Mouse (Mus musculus) urinary bladder, adult 2 months (tissue): ENCODE measurements around the gene Kcnk13. TPM values are rescaled to one million over a fixed set of nuclear protein-coding genes. Genes with fewer than 3 reads are reported as not detected.

Experiments
- DNase-seq: peaks from one replicate; pipeline ENCODE4 v3.0.0; 2022; ENCODE audit warnings: low spot score
- polyA plus RNA-seq: library from polyadenylated mRNA; depleted of rRNA; stranded (reverse); fragments of >200 nt; gene quantifications from 2 replicates; pipeline ENCODE4 v1.2.3, GENCODE M21; 2012; rRNA removed

The Kcnk13 gene
- polyA plus RNA-seq = 0.65 and 0.92 TPM in 2 replicates

GRCm38 (mm10) chr12:99964301-99965202, at the start of gene Kcnk13:
Gene Kcnk13 (plus strand): TSS chr12:99964499.
- DNase-seq = peak; percentile 38

- DNase-seq = no peak
Observed at GRCm38 (mm10) chr12:99917800-99918427, 46.4 kb upstream of the Kcnk13 start.

GRCm38 (mm10) chr12:99919636-99920035, 44.7 kb upstream of the Kcnk13 start:
- DNase-seq = no peak

DNA sequence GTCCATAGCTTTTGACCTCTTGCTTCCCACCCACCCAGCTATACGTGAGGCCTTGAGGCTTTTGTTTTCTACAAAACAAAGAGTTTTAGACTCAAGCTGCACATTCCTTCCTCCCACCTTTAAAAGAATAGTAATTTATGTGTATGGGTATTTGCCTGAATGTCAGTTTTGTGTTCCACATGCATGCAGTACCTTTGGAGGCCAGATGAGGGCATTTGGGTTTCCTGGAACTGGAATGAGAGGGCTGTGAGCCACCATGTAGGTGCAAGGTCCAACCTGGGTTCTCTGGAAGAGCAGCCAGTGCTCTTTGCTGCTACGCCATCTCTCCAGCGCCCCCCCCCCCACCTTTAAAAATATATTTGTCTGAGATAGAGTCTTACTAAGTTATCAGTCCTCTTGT, 43.3 kb upstream of the Kcnk13 start:
- no peak for DNase-seq

DNA sequence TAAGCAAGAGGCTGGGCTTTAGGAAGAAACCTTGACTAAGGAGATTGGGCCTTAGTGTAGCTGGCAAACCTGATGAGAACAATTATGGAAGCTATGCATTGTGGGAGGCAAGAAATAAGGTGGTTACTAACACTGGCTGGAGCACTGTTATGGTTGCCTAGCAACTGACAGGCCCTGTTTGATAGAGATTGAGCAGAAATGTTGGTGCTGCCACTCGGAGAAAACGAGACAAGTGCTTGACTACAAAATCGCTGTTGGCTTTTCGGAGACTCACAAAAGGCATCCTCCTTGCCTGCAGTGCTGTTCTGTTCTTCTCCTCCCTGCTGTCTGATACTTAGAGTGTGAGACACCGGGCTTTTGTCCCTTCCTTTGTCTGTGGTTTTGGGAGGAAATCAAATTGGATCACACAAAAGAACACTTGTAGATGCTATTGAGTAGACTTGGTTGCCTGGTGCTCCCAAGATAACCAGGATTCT, 41.1 kb upstream of the Kcnk13 start:
- no peak for DNase-seq

DNA sequence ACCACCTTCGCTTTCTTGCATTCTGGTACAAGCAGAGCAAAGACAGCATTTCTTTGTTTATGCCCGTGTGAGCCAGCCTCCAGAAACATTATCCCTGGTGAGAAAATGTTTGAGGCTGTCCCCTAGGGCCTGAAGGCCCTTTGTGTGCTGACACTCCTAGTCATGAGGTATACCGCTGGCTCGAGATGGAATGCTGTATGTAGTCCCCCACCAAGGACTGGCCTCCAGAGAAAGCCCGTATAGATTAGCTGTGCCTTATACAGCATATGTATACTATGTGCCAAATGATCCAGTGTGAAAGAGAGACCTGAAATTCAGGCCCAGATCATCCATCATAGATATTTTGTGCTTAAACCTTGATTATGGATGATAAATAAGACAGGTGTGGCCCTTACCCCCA, 40.6 kb upstream of the Kcnk13 start:
- DNase-seq = no peak

GRCm38 (mm10) chr12:99928311-99928710, 36.0 kb upstream of the Kcnk13 start:
- no peak for DNase-seq

DNA sequence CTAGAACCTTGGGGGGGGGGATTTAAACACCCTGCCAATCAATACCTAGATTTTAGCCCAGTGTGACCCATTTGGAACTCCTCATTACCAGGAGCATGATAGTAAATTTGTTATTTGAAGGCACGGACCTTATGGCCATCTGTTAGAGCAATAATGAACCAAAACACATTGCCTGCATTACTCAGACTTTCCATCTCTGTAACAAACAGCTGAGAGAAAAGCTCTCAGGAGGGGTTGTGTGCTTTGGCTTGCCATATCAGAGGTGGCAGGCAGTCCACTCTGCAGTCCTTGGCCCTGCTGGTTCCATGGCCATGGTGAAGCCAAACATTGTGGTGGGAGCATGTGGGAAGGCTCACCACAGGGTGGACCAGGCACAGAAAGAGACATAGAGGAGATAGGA, 35.1 kb upstream of the Kcnk13 start:
- DNase-seq = no peak

- no peak for DNase-seq
Observed at GRCm38 (mm10) chr12:99932245-99932644, 32.1 kb upstream of the Kcnk13 start.

DNA sequence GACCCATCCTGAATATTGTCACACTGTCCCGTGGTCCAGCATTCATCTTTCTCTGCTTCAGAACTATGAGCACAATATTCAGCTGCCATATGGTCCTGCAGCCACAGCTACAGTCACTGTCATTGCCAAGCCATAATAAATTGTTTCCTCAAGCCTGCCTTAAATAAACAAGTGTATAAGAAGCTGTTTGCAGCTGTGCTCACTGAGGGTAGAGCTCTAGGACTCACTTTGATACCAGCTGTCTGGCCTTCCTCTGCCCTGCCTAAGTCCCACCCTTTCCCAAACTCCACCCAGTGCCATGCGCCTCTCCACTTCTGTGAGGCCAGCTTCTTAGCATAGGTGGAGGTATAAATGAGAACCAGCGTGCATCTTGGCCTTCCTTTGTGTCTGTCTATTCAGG, 30.7 kb upstream of the Kcnk13 start:
- no peak for DNase-seq

GRCm38 (mm10) chr12:99935403-99935802, 28.9 kb upstream of the Kcnk13 start:
- no peak for DNase-seq

DNA sequence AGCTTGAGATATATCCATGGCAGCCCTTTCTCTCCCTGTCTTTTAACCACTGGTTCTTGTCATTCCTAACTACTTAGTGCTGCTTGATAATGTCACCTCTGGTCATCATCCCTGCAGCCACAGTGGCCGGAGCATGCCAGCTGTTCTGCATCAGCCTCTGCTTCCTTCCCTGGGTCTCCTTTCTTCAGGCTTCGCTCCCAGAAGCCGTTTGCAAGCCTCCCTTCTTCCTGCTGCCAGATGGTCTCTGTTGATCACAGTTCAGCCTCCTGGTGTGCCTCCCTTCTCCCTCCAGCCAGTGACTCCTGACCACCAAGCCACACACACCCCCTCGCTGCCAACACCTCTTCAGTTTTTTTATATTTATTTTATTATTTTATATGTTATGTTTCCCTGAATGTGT, 25.8 kb upstream of the Kcnk13 start:
- no peak for DNase-seq

- DNase-seq = no peak
Observed at GRCm38 (mm10) chr12:99939179-99939578, 25.1 kb upstream of the Kcnk13 start.

- DNase-seq = no peak
Observed at GRCm38 (mm10) chr12:99940704-99941103, 23.6 kb upstream of the Kcnk13 start.

DNA sequence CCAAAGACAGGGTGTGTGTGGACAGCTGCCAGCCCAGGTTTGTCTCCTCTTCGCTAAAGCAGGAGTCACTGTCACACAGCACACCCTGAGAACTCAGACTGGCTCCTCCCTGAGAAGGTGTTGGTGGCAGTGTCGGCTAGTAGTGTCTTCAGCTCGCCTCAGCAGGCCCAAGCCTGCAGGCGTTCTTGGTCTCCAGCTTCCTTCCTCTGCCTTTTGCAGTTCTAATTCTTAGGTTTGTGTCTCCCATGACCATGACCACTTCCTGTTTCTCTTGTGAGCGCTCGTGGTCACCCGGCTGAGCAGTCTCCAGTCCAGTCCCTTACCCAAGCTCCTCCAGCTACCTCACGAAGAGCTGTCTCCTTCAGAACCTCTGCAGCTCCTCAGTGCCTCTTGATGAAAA, 21.9 kb upstream of the Kcnk13 start:
- DNase-seq = no peak

DNA sequence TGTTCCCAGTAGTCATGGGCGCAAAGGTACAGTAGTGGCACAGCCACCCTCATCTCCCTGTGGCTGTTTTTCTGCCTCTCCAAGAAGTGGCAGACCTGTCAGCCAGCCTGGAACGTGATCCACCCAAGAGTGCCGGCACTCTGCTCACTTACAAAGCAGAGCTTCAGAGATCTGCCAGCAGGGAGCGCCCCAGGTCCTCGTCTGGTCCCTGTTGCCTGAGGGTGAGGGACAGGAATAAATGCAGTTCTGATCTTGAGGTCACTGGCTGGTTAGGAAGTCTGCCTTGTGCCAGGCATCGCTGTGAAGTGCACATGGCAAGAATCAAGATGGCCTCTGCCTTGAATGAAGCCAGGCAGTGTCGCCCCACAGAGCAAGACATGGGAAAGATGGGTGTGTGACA, 11.4 kb upstream of the Kcnk13 start:
- DNase-seq = peak; percentile 31

- no peak for DNase-seq
Observed at GRCm38 (mm10) chr12:99956411-99956810, 7.9 kb upstream of the Kcnk13 start.

- DNase-seq = no peak
Observed at GRCm38 (mm10) chr12:99958068-99959060, 5.9 kb upstream of the Kcnk13 start.

DNA sequence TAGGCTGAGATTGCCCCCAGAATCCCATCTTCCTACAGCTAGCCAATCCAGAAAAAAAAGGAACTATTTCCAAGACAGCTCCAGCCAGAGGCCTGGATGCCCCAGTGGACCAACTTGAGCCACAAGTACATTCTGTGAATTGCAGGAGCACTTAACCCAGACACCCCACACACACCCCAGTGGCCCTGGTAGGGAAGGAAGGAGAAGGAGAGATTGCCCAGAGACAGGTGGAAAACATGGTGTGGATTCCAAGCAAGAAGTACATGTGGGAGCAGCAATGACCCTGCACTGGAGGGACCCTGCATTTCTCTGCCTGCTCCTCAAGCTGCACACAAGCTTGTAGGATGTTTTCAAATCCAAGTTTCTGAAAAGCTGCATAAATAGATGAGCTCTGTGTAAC, 5.0 kb upstream of the Kcnk13 start:
- DNase-seq = no peak

GRCm38 (mm10) chr12:99959930-99960329, 4.4 kb upstream of the Kcnk13 start:
- DNase-seq = no peak

DNA sequence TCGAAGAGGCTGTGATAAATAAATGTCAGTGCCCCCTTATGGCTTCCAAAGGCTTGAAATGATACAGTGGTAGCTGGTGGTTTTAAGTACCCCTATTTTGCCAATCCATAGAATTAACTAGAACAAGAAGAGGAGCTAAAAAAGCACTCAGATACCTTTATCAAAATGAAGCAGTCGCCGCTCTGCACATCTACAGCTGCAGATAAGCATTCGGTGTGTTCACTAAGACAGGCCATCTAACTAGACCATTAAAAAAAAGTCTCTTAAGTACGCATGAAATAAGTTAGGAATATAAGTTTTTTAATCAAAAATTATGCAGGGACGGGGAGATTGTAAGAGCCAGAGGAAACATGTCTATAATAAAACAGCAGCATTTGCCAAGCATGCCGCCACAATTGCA, 3.6 kb upstream of the Kcnk13 start:
- DNase-seq = no peak
